Mouse (Mus musculus): ENCODE measurements at regions not wholly inside any gene's neighbourhood (a gene's known extent, or its start where the extent isn't known, plus 50 kb on each side); places are given as distances from the start of the nearest gene placed in this dataset.

DNA sequence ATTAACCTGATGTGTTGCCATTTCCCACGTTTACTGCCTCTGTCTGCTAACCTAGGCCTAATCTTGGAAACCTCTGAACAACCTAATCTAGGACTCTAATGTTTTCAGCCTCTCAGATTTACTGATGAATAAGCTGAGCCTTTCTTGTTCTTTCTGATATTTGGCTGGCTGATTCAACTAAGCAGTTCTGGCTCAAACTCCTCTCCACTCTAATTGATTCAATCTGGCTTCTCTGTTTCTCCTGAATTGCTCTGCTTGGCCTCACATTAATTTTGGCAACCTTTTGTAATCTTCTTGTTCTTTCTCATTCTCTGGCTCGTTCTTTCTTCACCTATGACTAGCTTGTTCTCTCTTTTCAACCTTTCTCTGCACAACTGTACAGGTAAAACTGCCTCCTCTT, 1561.2 kb upstream of the Zeb2 start:
- H3K4me1 ChIP-seq (ENCODE audit: control insufficient read depth, insufficient read depth, low read length), result no peaks in the 10 kb centered on the region
- H3K27ac ChIP-seq (ENCODE audit: insufficient read depth, low read depth, low read length), result no peak overlapping the region
- TF ChIP-seq CTCF (IDR thresholded peaks at IDR 0.05; ENCODE audit: low read depth, low read length) (no peak), POLR2A (IDR thresholded peaks at IDR 0.05; ENCODE audit: borderline replicate concordance, low read depth, low read length) (no peak)
- H3K4me3 ChIP-seq (ENCODE audit: insufficient read depth, low read length), result no peak overlapping the region

DNA sequence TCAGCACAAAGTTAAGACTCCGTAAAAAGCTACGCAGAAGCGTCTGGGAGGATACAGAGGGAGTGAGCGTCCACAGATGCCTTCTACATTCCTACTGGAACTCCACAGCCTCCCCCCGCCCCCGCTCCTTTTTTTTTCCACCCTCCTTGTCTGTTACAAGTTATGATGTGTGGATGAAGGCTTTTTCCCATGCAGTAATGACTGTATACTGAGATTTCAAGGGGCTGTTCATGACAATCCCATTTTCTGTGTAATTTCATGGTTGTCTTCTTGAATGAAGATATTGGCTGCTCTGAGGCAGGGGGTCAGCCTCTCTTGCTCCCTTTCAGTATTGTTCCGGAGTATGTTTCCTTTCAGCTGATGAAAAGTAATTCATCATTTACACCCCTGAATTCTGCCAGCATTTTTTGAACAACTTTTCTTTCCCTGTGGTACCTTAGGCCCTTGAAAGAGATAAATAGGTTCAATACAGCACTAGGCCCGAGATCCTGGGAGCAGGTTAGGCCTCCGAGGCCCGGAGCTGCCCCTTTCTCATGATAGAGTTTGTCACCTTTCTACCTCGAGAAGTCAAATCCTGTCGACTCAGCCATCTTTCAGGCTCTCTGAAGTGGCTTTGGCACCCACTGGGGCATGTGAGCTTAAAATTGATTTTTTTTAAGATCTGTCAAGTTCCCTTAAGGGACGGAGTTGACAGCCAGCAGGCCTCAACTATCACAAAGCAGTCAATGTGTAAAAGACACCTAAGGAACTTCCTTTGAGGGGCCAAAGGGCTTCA, 1552.5 kb upstream of the Zeb2 start:
- TF ChIP-seq POLR2A (IDR thresholded peaks at IDR 0.05; ENCODE audit: borderline replicate concordance, low read depth, low read length), result no peak
- no peak overlapping the region for H3K27ac ChIP-seq (ENCODE audit: insufficient read depth, low read depth, low read length)

DNA sequence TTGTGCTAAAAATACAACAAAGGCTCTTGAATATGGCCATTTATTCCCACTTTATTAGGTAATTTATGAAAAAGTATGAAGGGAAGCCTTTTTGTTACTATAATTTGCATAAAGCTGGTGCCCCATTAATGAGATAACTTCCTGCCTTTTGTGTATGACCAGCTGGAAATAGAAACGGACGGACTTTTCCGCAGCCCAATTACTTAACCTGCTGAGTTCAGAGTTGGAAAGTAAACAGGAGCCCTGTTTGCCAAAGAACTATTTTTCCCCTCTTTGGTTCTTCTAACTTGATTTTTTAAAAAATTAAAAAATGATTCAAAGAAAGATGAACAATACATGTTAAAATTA, 1549.8 kb upstream of the Zeb2 start:
- H3K4me3 ChIP-seq (ENCODE audit: insufficient read depth, low read length), result no peak overlapping the region
- no peak for TF ChIP-seq POLR2A (IDR thresholded peaks at IDR 0.05; ENCODE audit: borderline replicate concordance, low read depth, low read length)
- no peak for TF ChIP-seq CTCF (IDR thresholded peaks at IDR 0.05; ENCODE audit: low read depth, low read length)
- H3K27ac ChIP-seq (ENCODE audit: insufficient read depth, low read depth, low read length), result no peak overlapping the region
- H3K4me1 ChIP-seq (ENCODE audit: control insufficient read depth, insufficient read depth, low read length), result no peaks in the 10 kb centered on the region

More for the DNA sequence above, 1552.5 kb upstream of the Zeb2 start:
- no peak overlapping the region for H3K4me3 ChIP-seq (ENCODE audit: insufficient read depth, low read length)
- H3K4me1 ChIP-seq (ENCODE audit: control insufficient read depth, insufficient read depth, low read length), result no peaks in the 10 kb centered on the region

DNA sequence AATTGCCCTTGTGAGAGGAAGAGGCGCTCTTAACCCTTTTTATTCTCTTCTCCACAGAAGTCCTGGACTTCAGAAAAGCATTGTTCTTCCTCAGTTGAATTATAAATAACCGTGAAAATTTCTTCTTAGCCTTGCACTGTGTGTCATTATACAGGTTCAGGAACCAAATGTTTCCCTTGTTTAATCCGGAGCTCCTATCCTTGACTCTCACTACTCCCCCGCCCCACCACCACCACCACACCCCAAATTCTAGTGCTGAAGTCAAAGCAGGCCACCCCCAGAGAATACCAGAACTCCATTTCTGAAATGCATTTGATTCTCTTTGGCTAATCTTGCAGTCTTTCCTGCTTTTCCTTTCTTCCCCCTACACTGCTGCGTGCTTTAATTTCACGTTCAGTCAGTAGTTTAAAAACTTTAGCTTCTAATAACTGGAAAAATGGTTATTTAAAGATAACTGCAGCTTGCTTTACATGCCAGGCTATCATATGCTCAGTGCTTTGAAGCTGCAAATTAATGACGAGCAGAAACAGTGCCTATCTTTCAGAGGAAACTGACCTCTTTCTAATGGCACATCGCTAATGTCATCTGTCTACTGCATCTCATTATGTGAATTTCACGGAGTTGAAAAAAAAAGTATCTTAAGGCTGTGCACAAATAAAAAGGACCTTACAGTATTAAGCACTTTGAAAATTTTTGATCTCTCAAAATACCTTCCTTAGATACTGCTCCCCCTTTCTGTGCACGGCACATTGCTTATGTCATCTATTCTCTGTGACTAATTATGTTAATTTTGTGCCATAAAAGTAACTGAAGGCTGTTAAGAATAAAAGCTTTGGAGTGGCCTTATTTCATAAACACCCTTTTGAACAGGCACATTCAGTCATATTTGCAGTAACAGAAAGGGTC, 1549.1 kb upstream of the Zeb2 start:
- TF ChIP-seq CTCF (IDR thresholded peaks at IDR 0.05; ENCODE audit: low read depth, low read length), result no peak
- no peak for TF ChIP-seq POLR2A (IDR thresholded peaks at IDR 0.05; ENCODE audit: borderline replicate concordance, low read depth, low read length)
- Histone ChIP-seq H3K27ac (ENCODE audit: insufficient read depth, low read depth, low read length) (no peak overlapping the region), H3K4me1 (ENCODE audit: control insufficient read depth, insufficient read depth, low read length) (peaks cover 2% of the 10 kb centered on the region; the same call in 1 of the 2 replicates), H3K4me3 (ENCODE audit: insufficient read depth, low read length) (no peak overlapping the region)

DNA sequence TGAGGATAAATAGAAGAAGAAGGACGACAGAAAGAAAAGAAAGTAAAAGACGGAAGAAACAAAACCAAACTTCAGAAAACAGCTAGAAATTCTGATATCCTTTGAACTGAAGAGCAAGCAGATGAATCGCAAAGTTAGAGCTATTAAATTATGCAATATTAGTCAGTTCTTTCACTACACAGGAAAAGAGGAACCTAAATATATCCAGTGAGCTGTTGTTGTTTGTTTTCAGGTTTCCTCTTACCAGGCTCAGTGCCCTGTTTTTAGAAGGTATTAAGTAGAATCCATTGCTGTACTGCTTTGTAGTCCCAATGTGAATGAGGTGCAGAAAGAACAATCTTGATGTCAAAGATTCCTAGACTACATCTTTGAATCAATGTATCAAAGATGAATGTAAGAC, 1544.7 kb upstream of the Zeb2 start:
- TF ChIP-seq POLR2A (IDR thresholded peaks at IDR 0.05; ENCODE audit: borderline replicate concordance, low read depth, low read length) (no peak), CTCF (IDR thresholded peaks at IDR 0.05; ENCODE audit: low read depth, low read length) (no peak)
- Histone ChIP-seq H3K4me1 (ENCODE audit: control insufficient read depth, insufficient read depth, low read length) (peaks cover 2% of the 10 kb centered on the region; the same call in 1 of the 2 replicates), H3K27ac (ENCODE audit: insufficient read depth, low read depth, low read length) (no peak overlapping the region), H3K4me3 (ENCODE audit: insufficient read depth, low read length) (no peak overlapping the region)

DNA sequence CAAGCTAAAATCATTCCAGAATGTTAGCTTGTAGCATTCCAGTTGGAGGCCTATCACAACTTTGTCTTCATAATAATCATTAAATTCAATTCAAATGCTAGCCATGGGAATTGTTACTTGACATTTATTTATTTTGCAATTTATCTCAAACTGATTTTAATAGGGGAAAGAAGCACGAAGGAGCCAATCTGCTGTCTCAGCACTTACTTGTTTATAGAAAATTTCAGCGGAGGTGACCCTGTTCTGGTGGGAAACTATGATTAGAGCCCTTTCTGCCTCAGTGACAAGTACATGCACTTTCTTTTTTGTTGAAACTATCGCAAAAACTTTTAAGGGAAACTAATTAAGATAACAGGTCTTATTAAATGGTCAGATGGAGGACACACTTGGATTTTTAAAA, 1543.4 kb upstream of the Zeb2 start:
- Histone ChIP-seq H3K4me1 (ENCODE audit: control insufficient read depth, insufficient read depth, low read length) (peaks cover 2% of the 10 kb centered on the region; the same call in 1 of the 2 replicates), H3K4me3 (ENCODE audit: insufficient read depth, low read length) (no peak overlapping the region), H3K27ac (ENCODE audit: insufficient read depth, low read depth, low read length) (no peak overlapping the region)
- TF ChIP-seq POLR2A (IDR thresholded peaks at IDR 0.05; ENCODE audit: borderline replicate concordance, low read depth, low read length), result no peak
- TF ChIP-seq CTCF (IDR thresholded peaks at IDR 0.05; ENCODE audit: low read depth, low read length), result no peak

DNA sequence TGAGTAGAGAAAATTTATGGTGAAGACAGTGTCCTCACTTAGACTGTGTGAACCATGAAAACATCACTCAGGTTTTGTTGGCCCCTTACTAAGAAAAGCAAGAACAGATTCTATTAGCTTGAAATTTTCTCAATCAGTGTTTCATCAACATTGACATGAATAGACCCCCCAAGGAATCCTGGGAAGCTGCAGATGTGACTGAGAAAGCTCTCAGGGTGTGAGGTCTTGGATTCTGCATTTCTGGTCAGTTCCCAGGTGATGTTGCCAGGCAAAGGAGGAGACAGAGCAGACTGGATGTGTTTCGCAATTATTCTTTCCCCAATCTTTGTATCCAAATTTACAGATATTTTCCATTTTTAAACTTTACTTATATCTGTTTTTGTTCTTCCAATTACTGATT, 1538.1 kb upstream of the Zeb2 start:
- Histone ChIP-seq H3K4me3 (ENCODE audit: insufficient read depth, low read length) (no peak overlapping the region), H3K27ac (ENCODE audit: insufficient read depth, low read depth, low read length) (no peak overlapping the region), H3K4me1 (ENCODE audit: control insufficient read depth, insufficient read depth, low read length) (peaks cover 3% of the 10 kb centered on the region)
- TF ChIP-seq CTCF (IDR thresholded peaks at IDR 0.05; ENCODE audit: low read depth, low read length), result no peak

DNA sequence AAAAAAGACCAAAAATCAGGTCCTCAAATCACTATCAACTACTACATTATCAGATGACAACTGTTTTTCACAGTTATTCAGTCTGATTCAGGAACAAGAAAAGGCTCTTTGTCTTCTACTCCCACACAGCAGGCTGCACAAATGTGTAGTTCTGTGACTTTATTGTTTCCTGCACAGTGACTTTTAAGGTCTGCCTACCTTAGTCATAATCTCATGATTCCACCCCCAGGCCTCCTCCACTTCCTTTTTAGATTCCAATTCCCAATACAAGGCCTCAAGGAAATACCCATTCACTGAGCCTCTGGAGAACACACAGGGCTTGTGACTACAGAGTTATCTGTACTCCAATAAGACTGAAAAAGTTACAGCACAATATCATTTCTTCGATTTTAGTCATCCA, 1535.4 kb upstream of the Zeb2 start:
- H3K27ac ChIP-seq (ENCODE audit: insufficient read depth, low read depth, low read length), result no peak overlapping the region
- peaks cover 3% of the 10 kb centered on the region for H3K4me1 ChIP-seq (ENCODE audit: control insufficient read depth, insufficient read depth, low read length)
- TF ChIP-seq CTCF (IDR thresholded peaks at IDR 0.05; ENCODE audit: low read depth, low read length) (no peak), POLR2A (IDR thresholded peaks at IDR 0.05; ENCODE audit: borderline replicate concordance, low read depth, low read length) (no peak)
- no peak overlapping the region for H3K4me3 ChIP-seq (ENCODE audit: insufficient read depth, low read length)

DNA sequence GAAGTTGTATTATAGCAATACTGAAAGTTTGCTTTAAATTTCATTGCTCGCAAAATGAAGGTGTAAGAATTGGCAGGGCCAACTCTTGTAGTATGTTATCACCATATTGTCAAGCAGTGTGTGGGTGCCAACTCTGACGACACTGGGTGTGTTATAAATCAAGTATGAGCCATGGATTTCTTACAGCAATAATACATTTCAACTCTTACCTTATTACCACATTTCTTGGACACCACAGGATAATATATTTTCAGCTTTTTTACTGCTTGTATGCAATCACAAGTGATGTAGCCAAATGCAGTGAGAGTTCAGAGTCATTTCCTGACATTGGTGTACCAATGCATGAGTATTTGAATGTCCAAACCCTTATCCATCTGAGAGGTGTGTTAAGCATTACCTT, 1529.2 kb upstream of the Zeb2 start:
- TF ChIP-seq CTCF (IDR thresholded peaks at IDR 0.05; ENCODE audit: low read depth, low read length) (no peak), POLR2A (IDR thresholded peaks at IDR 0.05; ENCODE audit: borderline replicate concordance, low read depth, low read length) (no peak)
- no peaks in the 10 kb centered on the region for H3K4me1 ChIP-seq (ENCODE audit: control insufficient read depth, insufficient read depth, low read length)
- H3K27ac ChIP-seq (ENCODE audit: insufficient read depth, low read depth, low read length), result no peak overlapping the region
- H3K4me3 ChIP-seq (ENCODE audit: insufficient read depth, low read length), result no peak overlapping the region

DNA sequence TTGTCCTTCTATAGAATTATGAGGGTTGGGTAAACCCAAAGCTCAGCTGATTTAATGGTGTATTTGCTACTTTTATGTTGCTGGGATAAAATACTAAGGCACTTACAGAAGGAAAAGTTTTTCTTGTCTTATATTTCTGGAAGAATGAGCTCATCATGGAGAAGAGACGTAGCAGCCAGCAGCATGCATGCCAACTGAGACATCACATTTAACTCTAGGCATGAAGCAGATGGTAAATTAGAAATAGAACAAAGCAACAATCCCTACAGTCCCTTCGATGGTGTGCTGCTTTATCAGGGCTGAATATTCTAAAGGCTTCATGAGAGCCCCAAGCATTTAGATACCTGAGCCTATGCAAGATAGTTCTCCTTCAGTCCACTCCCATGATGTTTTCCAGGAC, 1492.0 kb upstream of the Zeb2 start:
- Histone ChIP-seq H3K4me1 (ENCODE audit: control insufficient read depth, insufficient read depth, low read length) (no peaks in the 10 kb centered on the region), H3K4me3 (ENCODE audit: insufficient read depth, low read length) (no peak overlapping the region), H3K27ac (ENCODE audit: insufficient read depth, low read depth, low read length) (no peak overlapping the region)
- TF ChIP-seq POLR2A (IDR thresholded peaks at IDR 0.05; ENCODE audit: borderline replicate concordance, low read depth, low read length) (no peak), CTCF (IDR thresholded peaks at IDR 0.05; ENCODE audit: low read depth, low read length) (no peak)

Measured in bone marrow macrophage, adult 2 months (primary cell).